Mouse (Mus musculus): Measurements from ENCODE around the gene Nsrp1.

Gene Nsrp1

DNA sequence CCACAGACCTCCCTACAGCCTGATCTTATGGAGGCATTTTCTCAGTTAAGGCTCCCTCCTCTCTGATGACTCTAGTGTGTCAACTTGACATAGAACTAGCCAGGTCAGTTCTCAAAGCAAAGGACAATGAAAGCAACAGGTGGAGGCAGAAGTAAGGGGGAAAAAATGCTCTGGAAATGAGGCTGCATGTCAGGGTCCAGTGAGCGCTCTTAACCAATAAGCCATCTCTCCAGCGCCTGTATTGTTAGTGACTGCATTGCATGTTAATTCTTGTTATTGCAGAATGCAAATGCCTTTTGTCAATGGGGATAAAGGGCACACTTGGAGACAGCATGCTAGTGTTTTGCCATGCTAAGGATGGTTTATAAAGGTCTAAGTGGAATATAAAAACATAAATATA is 35.4 kb downstream of the Nsrp1 start:
- no peak for DNase-seq (ENCODE audit: low read depth, low spot score)

DNA sequence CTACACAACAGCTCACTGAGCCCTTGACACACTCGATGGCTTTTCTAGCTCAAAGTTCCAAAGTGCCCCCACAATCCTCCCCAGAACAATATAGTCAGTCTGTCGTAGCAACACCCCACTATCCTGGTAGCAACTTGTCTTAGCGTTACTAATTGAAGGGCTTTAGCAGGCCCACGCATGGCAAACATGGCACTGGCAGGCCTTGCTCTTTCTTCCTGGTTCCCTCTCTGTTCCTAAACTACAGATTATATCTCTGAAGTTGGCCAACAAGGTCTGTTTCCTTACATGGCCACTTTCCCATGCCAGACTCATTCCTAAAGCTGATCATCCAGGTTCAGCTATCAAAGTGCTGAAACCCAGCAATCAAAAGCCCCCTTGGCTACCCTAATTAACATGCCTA is 36.3 kb downstream of the Nsrp1 start:
- DNase-seq (ENCODE audit: low read depth, low spot score) = no peak

DNA sequence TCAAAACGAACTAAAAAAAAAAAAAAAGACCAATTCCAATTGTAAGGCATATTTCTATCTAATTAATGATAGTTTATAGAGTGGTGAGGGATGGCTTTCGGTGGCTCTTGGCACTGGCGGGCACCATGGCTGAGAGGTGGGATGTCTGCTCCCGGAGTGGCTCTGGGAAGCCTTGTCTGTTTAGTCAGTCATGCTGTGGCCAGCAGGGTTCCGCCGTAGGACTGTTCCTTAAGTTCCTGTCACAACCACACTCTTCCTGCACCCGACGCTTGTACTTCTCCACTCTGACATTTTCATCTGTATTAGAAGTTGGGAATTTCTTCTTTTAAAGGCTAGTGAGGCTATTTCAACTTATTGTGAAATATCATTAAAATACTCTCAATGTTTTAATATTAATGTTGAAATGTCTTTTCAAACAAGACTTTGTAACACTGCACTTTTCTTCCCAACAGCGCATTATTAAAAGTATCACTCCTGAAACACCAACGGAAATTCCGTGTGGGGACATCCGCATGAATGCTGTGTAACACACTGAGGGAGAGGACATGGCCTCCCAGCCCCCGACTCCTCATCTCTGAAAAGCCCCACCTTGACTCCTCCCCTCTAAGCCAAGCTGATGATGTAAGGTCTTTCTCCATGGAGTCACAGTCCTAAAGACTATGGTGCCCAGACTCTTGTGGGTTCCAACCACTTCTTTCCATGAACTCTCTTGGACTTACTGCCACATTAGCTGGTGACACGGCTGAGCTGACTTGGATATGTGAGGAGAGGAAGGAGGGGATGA is 46.9 kb downstream of the Nsrp1 start:
- no peak for DNase-seq (ENCODE audit: low read depth, low spot score)

DNA sequence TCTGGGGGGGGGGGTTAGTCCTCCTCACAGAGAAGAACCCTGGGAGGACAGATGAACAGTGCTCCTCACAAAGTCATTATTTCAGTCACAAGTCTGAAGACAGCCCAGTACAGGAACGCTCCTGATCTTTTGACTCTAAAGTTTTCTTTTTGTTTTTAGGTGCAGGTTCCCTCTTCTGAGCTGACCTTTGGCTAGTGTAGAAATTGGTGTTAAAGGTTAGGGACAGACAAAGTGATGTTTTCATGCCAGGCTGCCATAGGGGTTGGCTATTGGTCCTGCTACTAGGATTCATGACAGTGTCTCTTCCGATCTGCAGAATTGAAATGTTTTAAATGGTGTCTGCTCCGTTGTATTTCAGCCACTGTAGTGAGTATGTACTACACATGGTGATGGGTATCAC is 50.1 kb downstream of the Nsrp1 start:
- DNase-seq (ENCODE audit: low read depth, low spot score) = no peak

DNA sequence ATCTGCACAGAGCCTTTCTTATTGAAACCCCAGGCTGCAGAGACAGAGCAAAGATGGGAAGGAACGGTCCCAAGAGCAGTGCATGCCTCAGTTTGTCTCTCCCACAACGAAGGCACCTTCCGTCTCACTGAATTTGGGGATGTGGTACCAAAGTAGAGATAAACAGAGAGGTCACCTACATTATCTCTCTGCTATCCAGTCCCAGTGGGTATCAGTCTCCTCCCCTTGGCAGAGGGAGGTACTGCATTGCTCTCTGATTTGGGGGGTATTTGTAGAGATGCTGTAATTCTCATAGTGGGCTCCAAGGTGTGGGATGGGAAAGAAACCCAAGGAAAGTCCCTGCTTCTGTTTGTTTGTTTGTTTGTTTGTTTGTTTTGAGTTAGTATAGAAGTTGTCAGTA is 51.7 kb downstream of the Nsrp1 start:
- DNase-seq (ENCODE audit: low read depth, low spot score) = no peak

DNA sequence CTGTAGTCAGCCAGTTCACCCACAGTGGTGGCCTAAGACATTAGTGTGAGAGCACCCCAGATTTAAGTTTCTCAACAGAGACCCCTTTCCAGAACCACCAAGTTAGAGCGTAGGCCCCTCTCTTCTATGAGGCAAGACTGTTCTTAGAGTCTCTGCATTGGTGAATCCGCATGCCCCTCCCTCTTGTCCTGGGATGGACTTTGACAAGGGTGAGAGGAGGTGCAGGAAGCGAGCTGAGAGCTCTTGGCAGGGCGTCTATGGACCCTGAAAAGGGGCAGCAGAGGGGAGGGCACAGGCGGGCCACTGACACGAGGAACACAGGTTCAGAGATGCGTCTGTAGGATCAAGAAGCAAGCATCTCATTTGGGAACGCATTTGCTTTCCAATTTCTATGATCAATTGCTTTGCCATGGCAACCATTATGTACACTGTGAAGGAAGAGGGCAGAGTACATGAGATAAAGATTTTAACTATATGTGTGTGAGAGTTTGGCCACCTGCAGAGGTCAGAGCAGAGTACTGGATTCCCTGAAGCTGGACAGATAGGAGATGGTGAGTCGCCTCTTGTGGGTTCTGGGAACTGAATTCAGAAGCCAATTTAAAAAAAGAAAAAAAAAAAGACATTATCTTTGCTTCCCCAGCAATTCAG is 56.4 kb downstream of the Nsrp1 start:
- no peak for DNase-seq (ENCODE audit: low read depth, low spot score)

DNA sequence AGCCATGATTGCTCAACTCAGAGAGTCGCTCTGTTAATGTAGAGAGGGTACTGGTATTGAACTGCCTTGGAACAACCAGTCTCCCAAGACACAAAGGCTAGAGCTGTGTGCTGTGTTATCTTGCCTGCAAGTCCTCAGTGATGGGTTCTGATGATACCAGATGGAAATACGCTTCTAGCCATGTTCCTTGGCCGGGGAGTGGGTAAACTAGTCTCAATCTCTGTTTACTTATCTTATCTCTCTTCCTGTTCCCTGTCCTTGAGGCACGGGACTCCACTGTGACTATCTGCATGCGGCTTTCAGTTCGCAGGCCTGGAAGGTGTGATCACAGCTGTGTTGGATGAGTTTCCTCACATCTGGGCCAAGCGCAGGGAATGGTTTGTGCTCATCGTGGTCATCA is 58.7 kb downstream of the Nsrp1 start:
- no peak for DNase-seq (ENCODE audit: low read depth, low spot score)

DNA sequence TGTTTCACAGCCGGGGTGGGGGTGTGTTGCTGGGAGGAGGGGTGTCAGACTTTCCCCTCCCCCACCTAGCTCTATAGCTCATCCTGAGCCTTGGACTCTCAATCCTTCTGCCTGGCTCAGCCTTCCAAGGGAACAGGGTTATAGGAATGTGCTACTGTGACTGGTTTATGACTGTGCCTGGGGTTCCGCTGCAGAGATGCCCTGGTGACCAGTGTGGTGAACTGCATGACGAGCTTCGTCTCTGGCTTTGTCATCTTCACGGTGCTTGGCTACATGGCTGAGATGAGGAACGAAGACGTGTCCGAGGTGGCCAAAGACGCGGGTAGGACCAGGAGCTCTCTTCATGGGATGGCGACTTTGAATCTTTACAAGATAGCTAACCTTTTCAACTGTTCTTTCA is 60.2 kb downstream of the Nsrp1 start:
- no peak for DNase-seq (ENCODE audit: low read depth, low spot score)

DNA sequence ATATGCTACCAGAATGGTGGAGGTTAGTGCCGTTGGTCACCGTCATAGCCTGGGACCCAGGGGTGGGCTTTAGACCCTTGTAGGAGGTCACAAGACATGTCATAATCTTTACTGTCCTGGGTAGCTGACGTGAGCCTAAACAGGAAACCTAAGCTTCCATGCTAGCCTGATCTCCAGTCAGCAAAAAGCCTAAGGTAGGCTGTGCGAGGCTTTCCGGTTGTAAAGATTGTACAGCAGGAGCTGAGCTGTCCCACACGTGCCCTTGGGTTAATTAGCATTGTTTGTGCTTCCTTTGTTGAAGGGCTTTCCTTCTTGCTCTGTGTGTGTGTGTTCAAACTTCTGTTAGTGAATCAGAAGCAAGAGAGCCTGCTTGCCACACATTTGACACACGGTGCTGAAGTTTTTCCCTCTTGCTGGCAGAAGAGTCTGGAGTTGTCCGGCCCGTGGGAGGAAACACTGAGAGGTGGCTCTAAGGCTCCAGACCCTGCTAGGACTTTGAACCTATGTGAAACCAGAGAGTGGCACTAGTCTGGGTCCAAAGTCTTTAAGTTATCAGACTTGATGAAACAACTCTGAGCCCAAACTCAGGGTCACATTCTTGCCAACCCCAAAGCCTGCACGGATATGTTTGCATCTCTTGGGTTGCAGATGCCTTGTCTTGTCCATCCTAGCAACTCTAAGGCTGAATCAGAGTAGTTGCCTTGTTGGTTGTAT is 67.3 kb downstream of the Nsrp1 start:
- DNase-seq (ENCODE audit: low read depth, low spot score) = no peak

DNA sequence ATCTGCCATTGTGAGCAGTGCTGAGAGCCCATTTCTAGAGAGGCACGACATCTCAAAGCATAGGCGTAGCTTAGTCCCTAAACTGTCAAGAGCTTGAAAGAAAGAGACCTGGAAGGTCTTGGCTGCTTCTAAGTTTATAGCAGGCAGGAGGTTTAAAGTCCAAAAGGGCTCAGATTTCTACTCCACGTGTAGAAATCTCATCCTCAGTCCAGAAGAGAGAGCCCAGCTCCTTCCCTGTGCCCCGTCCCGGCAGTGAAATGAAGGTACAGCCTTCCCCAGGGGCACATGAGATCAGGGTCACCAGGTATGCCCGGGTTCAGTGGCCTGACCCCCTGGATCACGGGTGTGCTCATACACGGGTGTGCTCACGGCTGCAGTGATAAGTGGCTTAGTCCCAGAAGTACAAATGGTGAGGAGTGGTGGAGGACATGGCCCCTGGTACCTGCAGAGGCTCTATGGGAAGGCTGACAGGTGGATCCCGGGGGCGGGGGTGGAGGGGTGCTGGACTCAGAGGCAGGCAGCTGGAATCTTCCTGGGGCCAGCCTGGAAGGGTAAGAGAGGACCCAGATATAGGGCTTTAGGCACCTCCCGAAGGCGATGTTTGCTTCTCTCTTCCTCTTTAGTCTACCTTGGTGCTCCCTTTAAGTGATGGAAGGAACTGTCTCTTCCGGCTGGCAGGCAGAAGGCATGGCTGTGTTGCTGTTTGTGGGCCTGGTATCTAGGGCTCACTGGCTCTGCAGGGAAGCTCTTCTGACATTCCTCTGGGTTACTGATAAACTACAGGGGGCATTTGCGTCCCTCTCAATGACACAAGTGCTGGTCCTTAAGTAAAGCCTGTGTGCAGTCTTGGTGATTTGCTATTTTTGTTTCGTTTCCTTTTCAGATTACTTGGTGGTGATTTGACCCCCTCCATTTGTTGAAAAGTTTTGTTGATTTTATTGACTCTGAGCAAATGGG is 68.9 kb downstream of the Nsrp1 start:
- DNase-seq (ENCODE audit: low read depth, low spot score) = no peak

DNA sequence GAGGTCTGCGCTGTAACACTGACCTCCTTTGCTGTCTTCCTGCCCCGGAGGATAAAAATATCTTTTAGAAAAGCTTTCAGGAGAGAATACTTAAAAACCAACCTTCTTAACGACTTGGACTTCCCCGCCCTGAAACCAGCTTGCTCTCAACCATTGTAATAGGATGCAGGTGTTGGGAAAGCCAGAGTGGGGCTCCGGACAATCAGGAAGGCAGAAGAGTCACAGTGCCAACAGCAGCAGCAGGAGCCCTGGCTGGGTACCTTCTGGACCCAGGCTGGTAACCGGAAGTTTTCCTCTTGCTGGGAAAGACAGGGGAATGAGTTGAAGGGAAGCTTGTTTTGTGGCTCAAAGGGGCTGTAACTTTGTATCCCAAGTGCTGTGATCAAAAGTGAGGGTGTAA is 71.6 kb downstream of the Nsrp1 start:
- no peak for DNase-seq (ENCODE audit: low read depth, low spot score)

DNA sequence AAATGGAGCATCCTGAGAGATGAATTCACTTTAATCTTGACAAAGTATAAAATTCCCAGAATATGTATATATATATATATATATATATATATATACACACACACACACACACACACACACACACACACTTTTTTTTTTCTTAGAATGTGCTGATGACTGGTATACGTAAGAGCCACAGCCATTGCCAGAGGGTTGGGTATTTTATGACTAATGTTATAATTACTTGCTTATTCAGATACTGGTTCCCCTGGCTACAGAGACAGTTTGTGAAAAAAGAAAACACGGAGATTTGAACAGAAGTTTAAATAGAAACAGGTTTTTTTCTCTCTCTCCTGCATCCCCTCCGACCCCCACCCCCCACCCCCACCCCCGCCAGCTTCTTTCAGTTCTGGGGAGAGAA is 72.4 kb downstream of the Nsrp1 start:
- DNase-seq (ENCODE audit: low read depth, low spot score) = no peak

DNA sequence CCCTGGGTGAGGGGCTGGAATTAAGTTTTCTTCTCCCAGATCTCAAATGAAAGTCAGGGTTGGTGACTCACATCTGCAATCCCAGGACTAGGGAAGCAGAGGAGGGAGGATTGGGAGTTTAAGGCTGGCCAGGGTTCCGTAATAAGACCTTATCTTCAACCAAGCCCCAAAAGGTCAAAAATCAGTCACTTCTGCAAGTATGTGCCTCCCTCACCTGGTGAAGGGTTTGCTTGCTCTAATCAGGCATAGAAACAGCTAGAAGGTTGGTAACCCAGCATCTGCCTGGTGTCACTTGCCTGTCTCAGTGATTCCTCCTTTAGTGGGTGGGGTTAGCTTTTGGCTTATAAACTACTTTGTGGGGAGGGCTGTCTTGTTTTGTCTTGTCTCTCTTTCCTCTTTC is 75.9 kb downstream of the Nsrp1 start:
- DNase-seq (ENCODE audit: low read depth, low spot score) = no peak

DNA sequence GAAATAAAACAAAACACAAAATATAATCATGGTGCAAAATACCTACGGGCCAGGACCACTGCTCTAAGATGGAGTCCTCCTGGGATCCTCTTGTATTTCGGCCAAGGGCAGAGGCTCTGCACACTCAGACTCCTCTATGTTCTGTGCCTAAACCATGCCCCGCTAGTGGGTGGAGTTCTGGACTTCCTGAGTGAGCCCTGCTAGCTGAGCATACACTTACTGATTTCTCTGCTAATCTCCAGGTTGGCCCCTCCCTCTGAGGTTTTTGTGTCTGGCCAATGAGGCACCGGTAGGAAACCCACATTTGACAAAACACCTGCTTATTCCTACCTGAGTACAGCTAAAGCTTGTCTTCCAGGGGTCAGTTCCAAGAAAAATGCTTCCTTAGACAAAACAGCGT is 77.5 kb downstream of the Nsrp1 start:
- no peak for DNase-seq (ENCODE audit: low read depth, low spot score)

DNA sequence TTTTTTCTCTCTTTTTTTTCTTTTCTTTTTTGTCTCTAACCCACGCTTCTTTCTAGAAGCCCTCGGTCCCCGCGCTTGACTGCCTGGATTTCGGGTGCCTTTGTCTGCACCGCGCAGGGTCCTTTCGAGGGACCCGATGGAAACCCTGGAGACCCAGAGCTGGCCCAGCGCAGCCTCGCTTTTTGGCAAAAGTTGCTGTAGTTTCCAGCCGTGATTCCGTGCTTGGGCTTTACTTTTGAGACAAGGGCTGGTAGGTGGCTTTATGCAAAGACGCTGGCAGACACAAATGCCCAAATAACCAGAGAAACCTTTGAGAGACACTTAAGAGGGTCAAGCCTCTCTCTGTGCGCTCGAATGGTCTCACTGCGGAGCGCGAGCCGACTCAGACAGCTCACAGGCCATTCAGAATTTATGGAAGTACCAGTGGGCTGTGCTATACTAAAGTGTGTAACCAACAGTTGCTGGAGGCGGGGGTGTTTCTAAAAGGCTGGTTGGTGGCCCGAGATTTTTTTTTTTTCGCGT is 79.5 kb downstream of the Nsrp1 start:
- no peak for DNase-seq (ENCODE audit: low read depth, low spot score)

DNA sequence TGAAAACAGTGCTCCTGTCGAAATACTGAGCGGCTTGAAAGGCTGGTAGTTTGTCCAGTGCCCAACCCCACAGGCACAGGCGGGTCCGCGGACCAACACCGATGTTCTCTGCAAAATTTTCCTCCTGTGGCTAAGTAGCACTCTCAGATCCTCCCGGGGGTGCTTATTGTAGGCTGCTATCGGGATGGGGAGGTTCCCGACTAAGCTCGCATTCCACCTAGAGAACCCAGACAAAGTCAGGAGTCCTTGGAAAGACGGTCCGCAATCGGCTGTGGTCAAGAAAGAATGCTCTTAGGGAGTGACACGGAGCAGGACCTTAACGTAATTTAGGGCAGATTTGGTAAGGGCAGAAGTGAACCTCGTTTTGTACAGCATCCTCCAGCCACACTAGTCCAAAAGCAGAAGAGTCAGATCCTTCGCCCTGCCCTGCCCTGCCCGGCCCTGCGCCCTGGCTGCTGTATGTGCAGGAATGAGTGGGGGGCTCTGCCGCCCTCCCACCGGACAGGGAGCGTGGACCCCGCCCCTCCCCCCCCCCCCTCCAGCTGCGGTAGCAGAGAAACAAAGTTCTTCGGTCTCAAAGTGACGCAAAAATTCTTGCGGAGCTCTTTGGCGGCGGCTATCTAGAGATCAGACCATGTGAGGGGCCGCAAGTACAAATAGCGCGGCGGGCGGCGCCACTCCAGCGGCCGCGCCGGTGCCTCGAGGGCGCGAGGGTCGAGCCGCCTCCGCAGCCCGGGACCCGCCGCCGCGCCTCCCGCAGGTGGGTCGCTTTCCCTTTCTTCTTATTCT is 80.1 kb downstream of the Nsrp1 start, which contains the start of gene Slc6a4:
TSS of gene Slc6a4 (plus strand) at position 688 of the 789 bp plus-strand sequence.
- no peak for DNase-seq (ENCODE audit: low read depth, low spot score)

DNA sequence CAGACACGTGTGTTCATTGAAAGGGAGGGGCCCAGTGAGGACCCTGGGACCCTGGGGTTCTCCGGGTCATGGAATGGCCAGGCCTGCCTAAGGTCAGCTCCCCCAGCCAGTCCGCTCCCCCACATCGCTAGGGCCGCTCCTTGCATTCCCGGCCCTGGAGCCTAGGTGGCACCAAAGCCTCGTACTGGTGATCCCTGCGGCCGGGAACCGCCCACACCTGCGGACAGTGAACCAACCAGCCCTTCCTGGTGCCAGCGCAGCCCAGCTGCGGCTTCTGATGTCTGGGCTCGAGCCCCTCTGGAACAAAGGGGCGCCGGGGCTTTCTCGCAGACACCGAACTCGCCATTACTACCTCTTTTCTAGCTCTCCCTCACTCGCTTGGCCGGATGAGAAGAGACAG is 80.9 kb downstream of the Nsrp1 start:
- peak; percentile 85 for DNase-seq (ENCODE audit: low read depth, low spot score)

DNA sequence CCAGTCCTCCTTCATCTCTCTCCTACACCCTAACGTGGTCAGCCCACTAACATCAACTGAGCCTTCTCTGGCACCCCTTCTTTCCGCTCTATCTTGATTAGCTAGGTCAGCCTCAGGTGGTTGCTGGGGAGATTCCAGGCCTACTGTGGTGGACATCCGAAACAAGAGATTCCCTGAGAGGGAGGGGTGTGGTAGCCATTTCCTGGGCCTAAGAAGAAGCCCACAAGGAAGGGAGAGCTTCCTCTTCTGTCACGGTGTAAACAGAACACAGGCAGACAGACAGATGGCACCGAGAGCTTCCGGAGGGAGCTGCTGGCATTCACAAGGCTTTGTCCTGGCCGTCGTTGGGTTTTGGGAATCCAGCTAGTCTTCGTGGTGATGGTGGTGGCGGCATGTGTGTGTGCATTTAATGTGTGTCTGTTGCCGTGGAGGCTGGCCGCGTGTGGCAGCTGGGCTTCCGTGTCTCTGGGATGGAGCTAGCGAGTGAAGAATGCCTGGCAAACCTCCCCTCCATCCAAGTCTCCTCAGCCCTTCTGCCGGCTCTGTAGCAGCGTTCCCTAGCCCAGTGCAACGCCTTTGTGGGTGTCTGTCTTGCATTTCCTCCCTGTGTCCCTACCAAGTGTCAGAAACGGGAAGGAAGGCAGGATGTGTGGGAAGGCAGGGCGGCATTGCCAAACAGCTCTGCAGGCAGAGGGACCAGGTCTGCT is 82.1 kb downstream of the Nsrp1 start:
- no peak for DNase-seq (ENCODE audit: low read depth, low spot score)

All from mesoderm, embryonic 11.5 days (tissue).